Mouse (Mus musculus): Measurements from ENCODE around the gene Tmem223.
A peak's percentile ranks its signal among the peaks of the same experiment; 100 is the strongest.

The Tmem223 gene

GRCm38 (mm10) chr19:8745382-8745781, 25.4 kb upstream of the Tmem223 start:
- no peak for DNase-seq (ENCODE audit: low spot score in 2 of 2)

GRCm38 (mm10) chr19:8747368-8747767, 23.4 kb upstream of the Tmem223 start:
- no peak for DNase-seq (ENCODE audit: low spot score in 2 of 2)

GRCm38 (mm10) chr19:8755652-8756051, 15.1 kb upstream of the Tmem223 start:
- DNase-seq (ENCODE audit: low spot score in 2 of 2): no peak

GRCm38 (mm10) chr19:8756635-8757387, 14.0 kb upstream of the Tmem223 start, which contains the start of gene Nxf1:
Gene Nxf1, plus strand, starts transcription at chr19:8757073.
- DNase-seq (ENCODE audit: low spot score in 2 of 2): peak; percentile 90 to 94

GRCm38 (mm10) chr19:8757471-8757998, 13.3 kb upstream of the Tmem223 start:
- no peak for DNase-seq (ENCODE audit: low spot score in 2 of 2)

GRCm38 (mm10) chr19:8758899-8759298, 11.9 kb upstream of the Tmem223 start:
- no peak for DNase-seq (ENCODE audit: low spot score in 2 of 2)

- no peak for DNase-seq (ENCODE audit: low spot score in 2 of 2)
Measured at GRCm38 (mm10) chr19:8760757-8761156, 10.0 kb upstream of the Tmem223 start.

GRCm38 (mm10) chr19:8763276-8763675, 7.5 kb upstream of the Tmem223 start:
- DNase-seq (ENCODE audit: low spot score in 2 of 2): no peak

GRCm38 (mm10) chr19:8765562-8765961, 5.2 kb upstream of the Tmem223 start:
- DNase-seq (ENCODE audit: low spot score in 2 of 2): no peak

- no peak for DNase-seq (ENCODE audit: low spot score in 2 of 2)
Measured at GRCm38 (mm10) chr19:8772996-8773395, 2.2 kb downstream of the Tmem223 start.

- DNase-seq (ENCODE audit: low spot score in 2 of 2): no peak
Measured at GRCm38 (mm10) chr19:8773409-8773808, 2.6 kb downstream of the Tmem223 start.

GRCm38 (mm10) chr19:8774086-8774835, 3.5 kb downstream of the Tmem223 start, which contains the start of gene Tmem179b:
Gene Tmem179b, minus strand, starts transcription at chr19:8774467.
- DNase-seq (ENCODE audit: low spot score in 2 of 2): peak; percentile 93 to 97

- DNase-seq (ENCODE audit: low spot score in 2 of 2): peak in 1 of 2 experiments; percentile 29
Measured at GRCm38 (mm10) chr19:8774951-8775421, 4.2 kb downstream of the Tmem223 start.

GRCm38 (mm10) chr19:8786008-8786781, 15.4 kb downstream of the Tmem223 start, which contains the start of gene Taf6l:
Gene Taf6l, minus strand, starts transcription at chr19:8786417.
- peak; percentile 84 to 85 for DNase-seq (ENCODE audit: low spot score in 2 of 2)

GRCm38 (mm10) chr19:8788521-8788920, 17.7 kb downstream of the Tmem223 start:
- DNase-seq (ENCODE audit: low spot score in 2 of 2): no peak

- no peak for DNase-seq (ENCODE audit: low spot score in 2 of 2)
Measured at GRCm38 (mm10) chr19:8789171-8789570, 18.4 kb downstream of the Tmem223 start.

GRCm38 (mm10) chr19:8790171-8790570, 19.4 kb downstream of the Tmem223 start:
- no peak for DNase-seq (ENCODE audit: low spot score in 2 of 2)

GRCm38 (mm10) chr19:8798264-8798946, 27.6 kb downstream of the Tmem223 start, which contains the start of gene Polr2g:
Gene Polr2g, minus strand, starts transcription at chr19:8798577.
- peak; percentile 86 to 89 for DNase-seq (ENCODE audit: low spot score in 2 of 2)

GRCm38 (mm10) chr19:8798947-8799315, 28.1 kb downstream of the Tmem223 start:
- DNase-seq (ENCODE audit: low spot score in 2 of 2): no peak

- DNase-seq (ENCODE audit: low spot score in 2 of 2): peak; percentile 92 to 93
Measured at GRCm38 (mm10) chr19:8802130-8802821, 31.5 kb downstream of the Tmem223 start, which contains the start of gene Zbtb3. Gene Zbtb3, plus strand, starts transcription at chr19:8802555.

Data from urinary bladder, postnatal 4 days (tissue).